Mouse (Mus musculus): ENCODE data around the gene Atrn. TPM values are rescaled to one million over a fixed set of nuclear protein-coding genes. Genes with fewer than 3 reads are reported as not detected.

Atrn gene
- 2.9 TPM for polyA plus RNA-seq (2017; shearing (Covaris generic))

GRCm38 (mm10) chr2:130905751-130906583 lies at the start of gene Atrn, which contains the start of gene 4930402H24Rik:
Gene Atrn (plus strand): TSS chr2:130906495.
Gene 4930402H24Rik (minus strand): TSS chr2:130906406.

GRCm38 (mm10) chr2:131042988-131043387 lies 136.7 kb downstream of the Atrn start, which contains the start of gene Gfra4:
Gene Gfra4 (minus strand): TSS chr2:131043088.

GRCm38 (mm10) chr2:131063404-131063864 lies 157.1 kb downstream of the Atrn start, which contains the start of gene Adam33:
Gene Adam33 (minus strand): TSS chr2:131063814.

Other genes with a start within 250 kb of the Atrn start
- gene Ddrgk1, start 241.8 kb upstream of the Atrn start, polyA plus RNA-seq (2017; shearing (Covaris generic)) = 185 TPM
- 56.4 TPM for gene Itpa, start 238.9 kb upstream of the Atrn start, polyA plus RNA-seq (2017; shearing (Covaris generic))
- 0.35 TPM for gene Slc4a11, start 209.0 kb upstream of the Atrn start, polyA plus RNA-seq (2017; shearing (Covaris generic))
- gene 4930402H24Rik, start 89 bp upstream of the Atrn start, polyA plus RNA-seq (2017; shearing (Covaris generic)) = 8.1 TPM
- gene Gfra4, start 136.6 kb downstream of the Atrn start, polyA plus RNA-seq (2017; shearing (Covaris generic)) = not detected
- gene Adam33, start 157.3 kb downstream of the Atrn start, polyA plus RNA-seq (2017; shearing (Covaris generic)) = not detected
- gene Siglec1, start 180.3 kb downstream of the Atrn start, polyA plus RNA-seq (2017; shearing (Covaris generic)) = 0.10 TPM
- gene Hspa12b, start 220.8 kb downstream of the Atrn start, polyA plus RNA-seq (2017; shearing (Covaris generic)) = not detected
- not detected for gene Gm11037, start 227.0 kb downstream of the Atrn start, polyA plus RNA-seq (2017; shearing (Covaris generic))